Mouse (Mus musculus): ENCODE measurements around the gene Olfr1469. TPM values are rescaled to one million over a fixed set of nuclear protein-coding genes. Genes with fewer than 3 reads are reported as not detected.
"Not testable (repeated sequence)": the region's sequence is repeated elsewhere in the genome, so short reads cannot be mapped to it uniquely, and the experiment has no call there.

Olfr1469 gene
- total RNA-seq (2017) = not detected in 3 replicates

DNA sequence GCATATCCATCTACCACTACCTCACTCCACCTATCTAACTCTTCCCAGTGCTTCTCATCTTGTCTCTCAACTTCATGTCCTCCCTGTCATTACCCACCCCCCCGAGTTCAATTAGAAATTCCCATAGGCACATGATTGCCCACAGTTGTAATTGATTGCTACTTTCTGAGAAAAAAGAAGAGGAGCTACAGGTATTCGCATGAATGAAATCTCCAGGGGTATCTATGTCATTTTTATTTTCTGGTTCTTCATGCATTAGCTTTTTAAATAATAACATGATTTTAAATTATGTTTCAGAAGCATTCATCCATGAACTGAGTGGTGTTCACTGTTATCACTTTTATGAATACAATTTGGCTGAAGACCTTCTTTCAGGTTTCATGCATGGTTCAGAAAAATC lies at the start of gene Olfr1469:
Olfr1469 (plus strand) TSS at position 301 of the 400 bp plus-strand sequence.
- ATAC-seq (replicated peaks; ENCODE audit: insufficient number of reproducible peaks, low FRiP score, low TSS enrichment, poor library complexity, severe bottlenecking) = no peak

GRCm38 (mm10) chr19:13361936-13362335 lies 45.7 kb upstream of the Olfr1469 start, which contains the start of gene Olfr1467:
Gene Olfr1467 (plus strand): TSS chr19:13362236.
- ATAC-seq (replicated peaks; ENCODE audit: insufficient number of reproducible peaks, low FRiP score, low TSS enrichment, poor library complexity, severe bottlenecking) = no peak

DNA sequence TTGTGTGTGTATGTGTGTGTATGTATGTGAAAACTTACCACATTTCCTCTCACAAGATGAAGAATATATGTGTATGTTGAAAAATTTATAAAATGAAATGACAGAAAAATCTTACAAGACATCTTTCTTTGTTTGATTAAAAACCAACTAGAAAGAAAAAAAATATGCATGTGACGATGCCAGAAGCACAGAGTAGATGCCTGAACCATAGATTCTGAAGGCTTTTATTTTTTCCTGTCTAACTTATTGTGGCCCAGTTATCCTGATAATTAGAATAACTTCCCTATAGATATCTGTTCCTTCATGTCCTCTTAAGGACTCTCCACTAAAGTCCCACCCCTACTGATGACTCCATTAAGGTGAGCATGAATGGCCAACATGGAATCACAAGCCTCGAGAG lies 35.5 kb downstream of the Olfr1469 start, which contains the start of gene Olfr1471:
Olfr1471 (plus strand) TSS at position 301 of the 400 bp plus-strand sequence.
- not testable (repeated sequence) for ATAC-seq (replicated peaks; ENCODE audit: insufficient number of reproducible peaks, low FRiP score, low TSS enrichment, poor library complexity, severe bottlenecking)

DNA sequence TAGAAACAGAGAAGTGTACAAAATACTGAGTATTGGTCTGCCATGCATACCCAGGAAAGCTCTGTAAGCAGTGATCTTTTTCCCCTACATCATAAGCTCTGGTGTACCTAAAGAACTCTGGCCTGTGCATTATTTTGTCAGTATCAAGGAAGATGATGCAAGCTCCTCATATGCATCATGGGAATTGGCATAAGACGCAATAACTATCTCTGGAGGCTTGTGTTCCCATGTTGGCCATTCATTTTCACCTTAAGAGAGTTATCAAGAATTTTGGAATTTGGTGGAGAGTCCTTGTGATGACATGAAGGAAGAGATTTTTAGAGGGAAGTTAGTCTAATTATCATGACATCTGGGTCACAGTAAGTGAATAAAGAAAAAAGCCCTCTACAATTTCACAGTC lies 48.3 kb downstream of the Olfr1469 start, which contains the start of gene Olfr1472:
Olfr1472 (minus strand) TSS at position 101 of the 400 bp plus-strand sequence.
- ATAC-seq (replicated peaks; ENCODE audit: insufficient number of reproducible peaks, low FRiP score, low TSS enrichment, poor library complexity, severe bottlenecking) = no peak

Other genes starting within 250 kb of the Olfr1469 start
- not detected in 3 replicates for gene Olfr1461, start 244.8 kb upstream of the Olfr1469 start, total RNA-seq (2017)
- not detected in 3 replicates for gene Olfr1462, start 222.1 kb upstream of the Olfr1469 start, total RNA-seq (2017)
- gene Olfr1463, start 176.5 kb upstream of the Olfr1469 start, total RNA-seq (2017) = not detected in 3 replicates
- gene Olfr1465, start 92.3 kb upstream of the Olfr1469 start, total RNA-seq (2017) = not detected in 3 replicates
- not detected in 3 replicates for gene Olfr1466, start 69.0 kb upstream of the Olfr1469 start, total RNA-seq (2017)
- gene Olfr1467, start 45.6 kb upstream of the Olfr1469 start, total RNA-seq (2017) = not detected in 3 replicates
- not detected in 3 replicates for gene Olfr1471, start 35.6 kb downstream of the Olfr1469 start, total RNA-seq (2017)
- gene Olfr1472, start 48.2 kb downstream of the Olfr1469 start, total RNA-seq (2017) = not detected in 3 replicates
- gene Olfr1474, start 61.7 kb downstream of the Olfr1469 start, total RNA-seq (2017) = not detected in 3 replicates
- gene Olfr1475, start 72.3 kb downstream of the Olfr1469 start, total RNA-seq (2017) = not detected in 3 replicates
- not detected in 3 replicates for gene Olfr1477, start 92.7 kb downstream of the Olfr1469 start, total RNA-seq (2017)
- gene Olfr1480, start 120.1 kb downstream of the Olfr1469 start, total RNA-seq (2017) = not detected in 3 replicates
- gene Olfr1484, start 175.7 kb downstream of the Olfr1469 start, total RNA-seq (2017) = not detected in 3 replicates
- gene Olfr1487, start 209.5 kb downstream of the Olfr1469 start, total RNA-seq (2017) = not detected in 3 replicates
- not detected in 3 replicates for gene Olfr1489, start 223.8 kb downstream of the Olfr1469 start, total RNA-seq (2017)
- gene Olfr1490, start 243.2 kb downstream of the Olfr1469 start, total RNA-seq (2017) = not detected in 3 replicates

Data from monocyte, adult 5-6 weeks (primary cell).